Mouse (Mus musculus) layer of hippocampus, adult 11-12 months (tissue): Measurements from ENCODE around the gene Dock9.
"Not testable (repeated sequence)": the region's sequence is repeated elsewhere in the genome, so short reads cannot be mapped to it uniquely, and the experiment has no call there.

Experiments
- DNase-seq: peaks from one replicate; pipeline ENCODE4 v3.0.0; 2022; ENCODE audit warnings: low spot score

The Dock9 gene

DNA sequence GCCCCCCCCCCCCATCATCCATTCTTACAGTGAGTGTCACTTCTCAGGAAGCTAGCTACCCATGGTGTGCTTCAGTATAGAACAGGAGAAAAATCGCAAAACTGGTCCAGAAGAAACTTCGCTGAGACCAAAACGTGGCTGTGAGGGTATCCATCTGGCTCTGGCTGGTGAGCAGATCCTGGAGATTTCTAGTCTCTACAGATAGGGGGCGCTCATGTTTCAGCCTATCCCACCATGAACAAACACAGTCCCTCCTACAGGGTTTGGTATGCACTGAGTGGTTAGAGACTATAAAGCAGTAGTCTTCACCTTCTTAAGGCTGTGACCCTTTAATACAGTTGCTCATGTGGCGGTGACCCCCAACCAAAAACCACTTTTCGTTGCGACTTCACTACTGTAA, 62.0 kb downstream of the Dock9 start:
- no peak for DNase-seq

GRCm38 (mm10) chr14:121734217-121734616, 63.4 kb downstream of the Dock9 start:
- no peak for DNase-seq

DNA sequence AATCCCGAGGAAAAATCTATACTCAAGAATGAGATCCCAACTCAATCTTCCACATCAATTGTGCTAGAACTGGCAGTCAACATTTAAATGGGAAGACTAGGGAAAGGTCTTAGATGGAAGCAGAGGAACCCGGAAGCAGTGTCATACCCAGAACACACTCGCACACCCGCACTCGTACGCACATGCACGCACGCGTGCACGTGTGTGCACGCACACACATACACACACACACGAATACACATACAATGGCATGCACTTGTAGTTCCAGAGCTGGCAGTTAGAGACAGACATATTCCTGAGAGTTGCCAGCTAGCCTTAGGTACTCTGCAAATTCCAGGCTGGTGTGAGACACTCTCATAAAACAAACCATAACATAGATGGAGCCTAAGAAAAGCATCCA, 63.9 kb downstream of the Dock9 start:
- no peak for DNase-seq

DNA sequence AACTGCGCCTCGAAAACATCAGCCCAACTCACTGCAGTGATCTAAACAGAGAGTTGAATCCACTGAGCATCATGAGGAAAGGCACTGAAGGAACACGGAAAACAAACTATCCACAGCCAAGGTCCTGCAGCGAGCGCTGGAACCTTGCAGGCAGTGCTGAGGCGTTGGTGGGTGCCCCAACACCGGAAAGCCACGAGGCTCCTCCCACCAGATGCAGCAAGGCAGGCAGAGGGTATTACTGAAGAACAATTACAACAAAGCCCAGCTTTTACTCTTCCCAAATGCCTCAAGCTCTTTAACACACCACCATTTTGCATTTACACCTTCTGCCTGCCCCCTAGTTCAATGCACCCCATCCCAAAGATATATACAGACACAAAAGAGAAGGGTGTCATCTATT, 65.4 kb downstream of the Dock9 start:
- DNase-seq, result no peak

- no peak for DNase-seq
Measured at GRCm38 (mm10) chr14:121731688-121732168, 65.9 kb downstream of the Dock9 start.

- no peak for DNase-seq
Measured at GRCm38 (mm10) chr14:121730966-121731365, 66.7 kb downstream of the Dock9 start.

- no peak for DNase-seq
Measured at GRCm38 (mm10) chr14:121727996-121728395, 69.6 kb downstream of the Dock9 start.

- no peak for DNase-seq
Measured at GRCm38 (mm10) chr14:121724501-121724900, 73.1 kb downstream of the Dock9 start.

DNA sequence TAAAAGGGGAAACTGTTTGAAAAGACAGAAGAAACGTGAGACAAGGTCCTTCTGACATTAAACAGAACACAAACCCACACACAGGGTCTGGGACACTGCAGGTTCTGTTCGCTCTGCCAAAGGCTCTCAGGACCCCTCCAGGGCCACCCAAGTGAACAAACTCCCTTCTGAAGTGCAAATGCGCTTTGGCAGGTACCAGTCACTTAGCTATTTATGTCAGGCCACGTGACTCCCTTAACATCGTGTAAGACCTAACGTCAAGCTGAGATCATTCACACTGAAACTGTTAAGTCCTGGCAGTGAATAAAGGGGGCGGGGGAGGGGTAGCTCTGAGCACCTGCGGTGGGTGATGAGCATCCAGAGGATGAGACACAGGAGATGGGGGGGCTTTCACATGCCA, 74.9 kb downstream of the Dock9 start:
- no peak for DNase-seq

DNA sequence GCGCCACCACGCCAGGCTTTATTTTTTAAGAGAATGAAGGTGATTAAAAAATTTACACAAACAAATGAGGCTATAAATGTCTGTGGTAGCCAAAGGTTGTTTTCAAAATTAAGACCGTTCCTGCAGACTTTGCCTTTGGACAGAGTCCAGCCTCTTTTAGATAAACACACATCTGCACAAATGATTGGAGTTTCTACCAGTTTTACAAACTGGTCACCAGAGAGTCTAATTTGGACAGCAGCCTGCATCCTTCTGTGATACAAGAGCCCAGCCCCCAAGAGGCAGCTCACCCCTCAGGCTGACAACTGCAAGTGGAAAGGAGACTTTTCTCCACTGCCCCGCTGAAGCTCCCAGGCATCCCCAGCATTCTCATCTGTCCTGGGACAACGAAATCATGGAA, 76.2 kb downstream of the Dock9 start:
- no peak for DNase-seq

GRCm38 (mm10) chr14:121719638-121720601, 77.7 kb downstream of the Dock9 start:
- DNase-seq, result no peak

- DNase-seq, result not testable (repeated sequence)
Measured at GRCm38 (mm10) chr14:121714799-121715198, 82.8 kb downstream of the Dock9 start.

- DNase-seq, result no peak
Measured at GRCm38 (mm10) chr14:121714268-121714667, 83.4 kb downstream of the Dock9 start.

DNA sequence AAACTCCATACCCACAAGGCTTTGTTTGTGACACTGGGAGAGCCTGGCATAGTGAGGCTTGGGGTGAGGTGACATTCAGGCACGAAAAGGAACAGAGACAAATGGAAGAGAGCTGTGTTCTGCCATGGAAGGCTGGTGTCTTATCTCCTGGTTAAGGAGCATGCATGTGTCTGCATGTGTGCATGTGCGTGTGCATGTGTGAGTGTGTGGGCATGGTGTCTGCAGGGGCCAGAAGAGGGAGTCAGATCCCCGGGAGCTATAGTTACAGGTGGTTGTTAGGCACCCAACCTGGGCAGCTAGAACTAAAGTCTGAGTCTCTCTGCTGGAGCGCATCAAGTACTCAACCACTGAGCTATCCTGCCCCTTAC, 83.8 kb downstream of the Dock9 start:
- no peak for DNase-seq

GRCm38 (mm10) chr14:121713166-121713829, 84.3 kb downstream of the Dock9 start:
- no peak for DNase-seq

GRCm38 (mm10) chr14:121711089-121711826, 86.4 kb downstream of the Dock9 start:
- DNase-seq, result no peak

GRCm38 (mm10) chr14:121710130-121710529, 87.5 kb downstream of the Dock9 start:
- DNase-seq, result no peak

DNA sequence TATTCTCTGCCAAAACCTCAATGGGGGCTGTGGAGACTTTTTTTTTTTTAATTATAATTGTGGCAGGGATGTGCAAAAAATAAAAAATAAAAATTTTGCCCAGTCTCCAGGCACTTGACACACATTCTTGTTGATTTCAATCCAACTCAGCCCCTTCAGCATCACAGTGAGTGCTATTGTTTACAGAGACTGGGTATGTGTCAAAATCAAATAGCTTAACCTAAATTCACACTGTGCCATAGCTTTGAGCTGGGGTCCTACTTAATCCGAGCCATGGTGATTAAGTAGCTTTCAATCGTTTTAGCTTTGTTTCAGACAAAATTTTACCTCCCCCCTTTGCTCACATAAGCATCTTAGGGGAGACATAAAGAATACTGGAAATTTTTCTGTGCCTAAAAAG, 89.4 kb downstream of the Dock9 start:
- DNase-seq, result no peak

- DNase-seq, result no peak
Measured at GRCm38 (mm10) chr14:121706482-121706901, 91.1 kb downstream of the Dock9 start.

- DNase-seq, result no peak
Measured at GRCm38 (mm10) chr14:121705644-121706043, 92.0 kb downstream of the Dock9 start.

GRCm38 (mm10) chr14:121702534-121702933, 95.1 kb downstream of the Dock9 start:
- no peak for DNase-seq

GRCm38 (mm10) chr14:121700013-121700412, 97.6 kb downstream of the Dock9 start:
- no peak for DNase-seq

DNA sequence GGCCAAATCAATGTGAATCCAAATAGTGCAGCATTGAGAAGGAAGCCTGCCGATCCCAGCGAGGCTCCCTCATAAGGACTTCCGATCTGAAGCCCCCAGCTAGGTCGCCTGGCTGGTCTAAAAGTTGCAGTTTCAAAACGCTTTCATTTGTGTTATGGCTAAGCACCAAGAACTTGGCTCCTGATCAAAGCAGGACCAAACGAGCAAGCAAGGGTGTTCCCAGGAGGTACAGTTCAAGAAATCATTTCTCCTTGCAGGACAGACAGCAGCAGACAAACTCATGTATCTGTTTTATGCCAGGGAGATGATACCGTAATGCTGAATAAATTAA, 99.1 kb downstream of the Dock9 start:
- DNase-seq, result no peak
